In the genomic region with DNA sequence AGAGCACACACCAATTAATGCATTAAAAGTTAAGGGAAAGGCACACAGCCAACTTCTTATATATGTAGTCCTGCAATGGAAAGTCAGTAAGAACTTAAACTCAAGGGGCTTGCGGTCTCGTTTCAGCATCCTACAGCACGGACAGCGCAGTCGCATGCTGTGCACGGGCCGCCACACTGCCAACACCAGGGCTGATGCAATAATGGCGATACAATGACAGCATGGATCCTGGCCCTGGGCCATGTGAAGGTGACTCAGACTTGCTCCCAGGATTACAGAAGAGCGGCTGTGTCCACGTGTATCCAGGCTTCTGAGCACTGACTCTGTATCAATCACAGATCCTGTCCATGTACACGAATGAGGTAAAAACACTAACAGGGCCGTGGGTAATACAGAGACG, we compare ENCODE assay signal across 10 mouse cellular contexts.
A peak's percentile ranks its signal among the peaks of the same experiment; 100 is the strongest.
DNase-seq lines count a peak whose midpoint lies in the region; ATAC-seq lines count a peak whose summit lies in the region.
"Had no signal": no experiment of that assay in that cellular context is flagged by ENCODE, and none has a peak within 500 bp of the region (broad histone marks: within the 10 kb centered on the region; RNA-seq: fewer than 3 reads in every experiment).

No protein-coding gene starts in this region.

- H3K27ac ChIP-seq in neural tube, embryonic 15.5 days (replicated peaks) = no peak overlapping the region
- H3K27ac ChIP-seq: stomach, embryonic 15.5 days had no signal

- H3K4me3 ChIP-seq in megakaryocyte, embryonic 14.5 days (replicated peaks) = peak overlapping the region; percentile 51
- no peak overlapping the region for H3K4me3 ChIP-seq in neural tube, embryonic 15.5 days (replicated peaks)
- H3K4me3 ChIP-seq: stomach, embryonic 15.5 days had no signal

- peaks cover 65% of the 10 kb centered on the region for H3K4me1 ChIP-seq in megakaryocyte, embryonic 14.5 days
- H3K4me1 ChIP-seq in neural tube, embryonic 15.5 days = peaks cover 9% of the 10 kb centered on the region
- H3K4me1 ChIP-seq: stomach, embryonic 15.5 days had no signal

- H3K4me2 ChIP-seq in neural tube, embryonic 15.5 days = no peak overlapping the region
- H3K4me2 ChIP-seq: stomach, embryonic 15.5 days had no signal

- peaks cover under 1% of the 10 kb centered on the region for H3K27me3 ChIP-seq in megakaryocyte, embryonic 14.5 days (replicated peaks)
- H3K27me3 ChIP-seq in neural tube, embryonic 15.5 days (replicated peaks) = no peaks in the 10 kb centered on the region
- H3K27me3 ChIP-seq: stomach, embryonic 15.5 days had no signal

- WGBS in neural tube, embryonic 15.5 days = 57% methylated on average over 13 of the region's 13 CpGs

- no peak for ATAC-seq in megakaryocyte, adult 5-6 weeks (ENCODE audit: poor library complexity, severe bottlenecking)
- ATAC-seq in neural tube, embryonic 15.5 days (ENCODE audit: low FRiP score) = 0 out of 2 replicates have a peak, but pooled peaks have one; percentile 38

- 0 out of 2 replicates have a peak, but pooled peaks cover 8% of the 10 kb centered on the region for H3K9me3 ChIP-seq in megakaryocyte, embryonic 14.5 days
- no peaks in the 10 kb centered on the region for H3K9me3 ChIP-seq in neural tube, embryonic 15.5 days (replicated peaks)
- H3K9me3 ChIP-seq: stomach, embryonic 15.5 days had no signal

- H3K9ac ChIP-seq in neural tube, embryonic 15.5 days (replicated peaks) = no peak overlapping the region
- H3K9ac ChIP-seq: stomach, embryonic 15.5 days had no signal

- DNase-seq in cerebellum, adult 11-12 months = peak; percentile 72
- no peak for DNase-seq in cerebellum, postnatal 4 days (ENCODE audit: low spot score in 2 of 2)
- DNase-seq in cerebellum, postnatal 25 days = peak; percentile 77 to 86
- DNase-seq in kidney, adult 9 months = no peak
- no peak for DNase-seq in thymus, postnatal 25 days
- DNase-seq: kidney, adult 18-20 months had no signal

- H3K36me3 ChIP-seq in megakaryocyte, embryonic 14.5 days (replicated peaks; ENCODE audit: low read length) = no peaks in the 10 kb centered on the region
- no peaks in the 10 kb centered on the region for H3K36me3 ChIP-seq in neural tube, embryonic 15.5 days
- H3K36me3 ChIP-seq: stomach, embryonic 15.5 days had no signal

Comparison
In these comparisons a context has a peak if more than half of its experiments do, and no peak if none do; other contexts are left out.
1. DNase-seq: peak in cerebellum, adult 11-12 months (single experiment) and cerebellum, postnatal 25 days (2 of 2); none in cerebellum, postnatal 4 days (0 of 2), kidney, adult 9 months (single experiment) and thymus, postnatal 25 days (single experiment).